Comparison of ENCODE assay signal across 8 mouse cellular contexts in the genomic region with DNA sequence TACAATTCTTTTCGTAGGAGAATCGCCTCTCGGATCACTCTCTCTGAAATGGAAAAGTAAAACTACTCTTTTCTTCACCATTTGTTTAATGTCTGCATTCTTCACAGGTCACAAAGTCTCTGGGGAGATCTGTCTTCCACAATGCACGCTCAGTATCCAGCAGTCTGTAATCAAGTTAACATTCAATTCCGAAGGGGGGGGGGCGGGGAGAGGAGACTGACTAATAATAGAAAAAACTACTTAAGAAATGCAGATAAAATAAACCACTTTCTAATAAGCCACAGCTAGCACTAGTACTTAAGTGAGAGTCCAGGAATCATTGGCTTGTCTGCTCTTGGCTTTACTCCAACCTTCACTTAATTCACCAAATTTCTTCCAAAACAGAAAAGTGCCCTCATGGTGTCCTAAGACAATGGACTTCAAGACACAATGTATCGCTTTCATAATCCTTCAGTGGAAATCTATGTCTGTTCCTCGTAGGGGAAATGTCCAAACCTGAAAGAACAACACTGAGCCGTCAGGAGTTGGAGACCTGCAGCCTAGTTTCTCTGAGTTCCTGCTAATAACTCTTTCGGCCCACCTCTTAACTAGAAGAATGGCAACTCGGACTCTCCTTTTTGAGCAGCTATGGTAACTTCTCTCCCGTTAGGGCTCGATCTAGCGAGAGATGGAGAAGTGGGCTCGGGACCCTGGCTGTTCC. TPM values are rescaled to one million over a fixed set of nuclear protein-coding genes. Genes with fewer than 3 reads are reported as not detected.
DNase-seq lines count a peak whose midpoint lies in the region; ATAC-seq lines count a peak whose summit lies in the region.

No protein-coding gene starts in this region.

- H3K4me1 ChIP-seq in kidney, embryonic 15.5 days: peaks cover 19% of the 10 kb centered on the region
- H3K4me1 ChIP-seq in hindbrain, embryonic 10.5 days (replicated peaks): peaks cover 22% of the 10 kb centered on the region

- H3K9me3 ChIP-seq in kidney, embryonic 15.5 days (replicated peaks): no peaks in the 10 kb centered on the region
- H3K9me3 ChIP-seq in hindbrain, embryonic 10.5 days: no peaks in the 10 kb centered on the region

- intact Hi-C loops in left cerebral cortex, postnatal 10 days (cut with DNase I): loop anchor here (2.0 to 10.0 kb wide), 3 partner anchors 70 to 312 kb away; a partner anchor contains a TSS

- peak overlapping the region; percentile 98 for H3K27ac ChIP-seq in kidney, embryonic 15.5 days
- H3K27ac ChIP-seq in hindbrain, embryonic 10.5 days: peak overlapping the region; percentile 99

- H3K4me3 ChIP-seq in kidney, embryonic 15.5 days (replicated peaks): peak overlapping the region; percentile 82
- peak overlapping the region; percentile 79 for H3K4me3 ChIP-seq in hindbrain, embryonic 10.5 days

- H3K4me2 ChIP-seq in kidney, embryonic 15.5 days: peak overlapping the region; percentile 77

- peak overlapping the region; percentile 84 for H3K9ac ChIP-seq in kidney, embryonic 15.5 days

- peak; percentile 14; the same call in 1 of the 2 replicates for ATAC-seq in kidney, embryonic 15.5 days (replicated peaks; ENCODE audit: low FRiP score)

- 15% methylated on average over 15 of the region's 15 CpGs for WGBS in kidney, embryonic 15.5 days
- 14% methylated on average over 15 of the region's 15 CpGs for WGBS in hindbrain, embryonic 10.5 days

- no peak for DNase-seq in kidney, adult 8-10 months
- peak; percentile 82 for DNase-seq in adipocyte (ENCODE audit: low spot score)
- no peak for DNase-seq in hindbrain, embryonic 10.5 days (ENCODE audit: low spot score)
- DNase-seq in mesoderm, embryonic 11.5 days (ENCODE audit: low read depth, low spot score): peak; percentile 10
- no peak for DNase-seq in left cerebral cortex, postnatal 10 days (ENCODE audit: extremely low spot score in 1 of 2, low spot score in 2 of 2)
- DNase-seq in adrenal gland, postnatal 4 days (ENCODE audit: low spot score in 2 of 2): no peak
- DNase-seq in layer of hippocampus, postnatal 25 days (ENCODE audit: extremely low spot score in 1 of 2, low spot score in 1 of 2): no peak

- peaks cover 10% of the 10 kb centered on the region for H3K36me3 ChIP-seq in kidney, embryonic 15.5 days
- H3K36me3 ChIP-seq in hindbrain, embryonic 10.5 days: peaks cover 25% of the 10 kb centered on the region

- H3K27me3 ChIP-seq in kidney, embryonic 15.5 days: no peaks in the 10 kb centered on the region
- no peaks in the 10 kb centered on the region for H3K27me3 ChIP-seq in hindbrain, embryonic 10.5 days (ENCODE audit: insufficient read depth, poor library complexity, severe bottlenecking)

RNA-seq across cellular contexts. Expression of a gene that starts 0.8 kb away (rescaled TPM):
- 39.0 and 42.4 TPM in 2 replicates for polyA plus RNA-seq in kidney, embryonic 15.5 days (2015; fragmentation: Nextera tagmentation; extraction: Ambion mirVana)
- polyA plus RNA-seq in hindbrain, embryonic 10.5 days (2016; fragmentation: Nextera tagmentation; extraction: Ambion mirVana): 29.8 and 32.7 TPM in 2 replicates
- 10 to 100 TPM; 15.1 to 21.0 TPM for total RNA-seq in left cerebral cortex, postnatal 10 days (2021)
- 10 to 100 TPM; 30.4 to 31.3 TPM for total RNA-seq in adrenal gland, postnatal 4 days (2021)
- total RNA-seq in layer of hippocampus, postnatal 25 days (2021): 10 to 100 TPM; 14.3 to 15.2 TPM

Comparison
In these comparisons a context has a peak if more than half of its experiments do, and no peak if none do; other contexts are left out.
1. DNase-seq: peak in adipocyte (single experiment) and mesoderm, embryonic 11.5 days (single experiment); none in kidney, adult 8-10 months (0 of 2), hindbrain, embryonic 10.5 days (single experiment), left cerebral cortex, postnatal 10 days (0 of 2), adrenal gland, postnatal 4 days (0 of 2) and layer of hippocampus, postnatal 25 days (0 of 2).